Mouse (Mus musculus): Measurements from ENCODE around the gene Fat4. TPM values are rescaled to one million over a fixed set of nuclear protein-coding genes. Genes with fewer than 3 reads are reported as not detected.
A peak's percentile ranks its signal among the peaks of the same experiment; 100 is the strongest.

Gene Fat4
- polyA plus RNA-seq, 1 experiment, result 0.57 TPM

DNA sequence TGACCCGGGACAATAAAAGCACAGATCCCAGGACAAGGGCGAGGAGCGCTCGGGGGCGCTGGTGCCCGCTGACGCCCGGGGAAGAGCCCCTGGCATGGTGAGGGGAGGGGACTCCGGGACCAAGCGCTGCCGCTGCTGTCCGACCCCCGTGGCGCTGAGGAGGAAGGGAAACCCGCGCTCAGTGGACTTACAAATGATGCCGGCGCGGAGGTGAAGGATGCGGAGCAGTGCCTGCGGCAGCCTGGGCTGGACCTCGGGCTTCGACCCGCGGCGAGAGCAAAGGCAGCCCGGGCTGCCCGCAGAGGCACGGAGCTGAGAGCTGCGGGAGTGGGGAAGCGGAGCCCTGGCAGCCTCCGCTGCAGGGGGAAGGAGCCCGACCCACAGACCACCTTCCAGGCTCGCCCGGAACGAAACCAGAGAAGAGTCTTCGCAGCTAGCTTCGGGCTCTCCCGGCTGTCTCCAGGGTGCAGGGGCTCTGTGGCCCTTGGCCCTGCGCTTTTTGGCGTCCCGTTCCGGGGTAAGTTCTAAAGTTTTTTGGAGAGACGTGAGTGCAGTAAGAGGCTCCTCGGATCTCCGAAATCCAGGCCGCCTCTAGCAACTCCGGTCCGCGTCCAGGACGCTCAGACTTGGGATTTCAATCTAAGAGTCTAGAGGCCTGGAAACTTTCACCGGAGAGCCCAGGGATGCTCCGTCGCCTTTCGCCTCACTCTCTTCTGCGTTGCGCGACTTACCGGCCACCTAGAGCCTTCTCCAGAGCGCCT, 499 bp upstream of the Fat4 start:
- TF ChIP-seq POLR2A (IDR thresholded peaks at IDR 0.05; ENCODE audit: borderline replicate concordance, control insufficient read depth, low read depth, low read length) (no peak), CTCF (IDR thresholded peaks at IDR 0.05; ENCODE audit: control insufficient read depth, insufficient read depth, low read length) (no peak)
- Histone ChIP-seq H3K27ac (ENCODE audit: control insufficient read depth, insufficient read depth, low read depth, low read length, poor library complexity) (no peak overlapping the region; the same call in 1 of the 2 replicates), H3K4me3 (replicated peaks; ENCODE audit: control insufficient read depth, low read depth, low read length) (peak overlapping the region; percentile 45), H3K4me1 (ENCODE audit: control insufficient read depth, insufficient read depth, low read length) (no peaks in the 10 kb centered on the region)
- WGBS, result 1% methylated on average over 60 of the region's 60 CpGs

DNA sequence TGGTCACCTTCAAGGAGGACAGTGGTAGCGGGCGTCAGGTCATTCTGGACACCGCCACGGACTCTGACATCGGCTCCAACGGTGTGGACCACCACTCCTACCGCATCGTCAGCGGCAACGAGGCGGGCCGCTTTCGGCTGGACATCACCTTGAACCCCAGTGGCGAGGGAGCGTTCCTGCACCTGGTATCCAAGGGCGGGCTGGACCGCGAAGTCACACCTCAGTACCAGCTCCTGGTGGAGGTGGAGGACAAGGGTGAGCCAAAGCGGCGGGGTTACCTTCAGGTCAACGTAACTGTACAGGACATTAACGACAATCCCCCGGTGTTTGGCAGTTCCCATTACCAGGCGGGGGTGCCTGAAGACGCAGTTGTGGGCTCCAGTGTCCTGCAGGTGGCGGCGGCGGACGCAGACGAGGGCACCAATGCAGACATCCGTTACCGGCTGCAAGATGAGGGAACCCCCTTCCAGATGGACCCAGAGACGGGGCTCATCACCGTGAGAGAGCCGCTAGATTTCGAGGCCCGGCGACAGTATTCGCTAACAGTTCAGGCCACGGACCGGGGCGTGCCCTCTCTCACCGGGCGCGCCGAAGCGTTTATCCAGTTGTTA, 746 bp downstream of the Fat4 start:
- WGBS, result 2% methylated on average over 47 of the region's 47 CpGs
- Histone ChIP-seq H3K27ac (ENCODE audit: control insufficient read depth, insufficient read depth, low read depth, low read length, poor library complexity) (no peak overlapping the region), H3K4me3 (replicated peaks; ENCODE audit: control insufficient read depth, low read depth, low read length) (no peak overlapping the region), H3K4me1 (ENCODE audit: control insufficient read depth, insufficient read depth, low read length) (no peaks in the 10 kb centered on the region)
- no peak for TF ChIP-seq CTCF (IDR thresholded peaks at IDR 0.05; ENCODE audit: control insufficient read depth, insufficient read depth, low read length)
- TF ChIP-seq POLR2A (IDR thresholded peaks at IDR 0.05; ENCODE audit: borderline replicate concordance, control insufficient read depth, low read depth, low read length), result no peak

DNA sequence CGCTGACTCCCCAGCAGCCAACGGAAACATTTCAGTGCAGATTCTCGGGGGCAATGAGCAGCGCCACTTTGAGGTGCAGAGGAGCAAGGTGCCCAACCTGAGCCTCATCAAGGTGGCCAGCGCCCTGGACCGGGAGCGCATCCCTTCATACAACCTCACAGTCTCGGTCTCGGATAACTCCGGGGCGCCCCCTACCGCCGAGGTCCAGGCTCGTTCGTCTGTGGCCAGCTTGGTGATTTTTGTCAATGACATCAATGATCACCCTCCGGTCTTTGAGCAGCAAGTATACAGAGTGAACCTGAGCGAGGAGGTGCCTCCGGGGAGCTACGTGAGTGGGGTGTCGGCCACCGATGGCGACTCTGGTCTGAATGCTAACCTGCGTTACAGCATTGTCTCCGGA, 1.4 kb downstream of the Fat4 start:
- Histone ChIP-seq H3K4me3 (replicated peaks; ENCODE audit: control insufficient read depth, low read depth, low read length) (peak overlapping the region; percentile 0), H3K4me1 (ENCODE audit: control insufficient read depth, insufficient read depth, low read length) (no peaks in the 10 kb centered on the region), H3K27ac (ENCODE audit: control insufficient read depth, insufficient read depth, low read depth, low read length, poor library complexity) (no peak overlapping the region)
- TF ChIP-seq POLR2A (IDR thresholded peaks at IDR 0.05; ENCODE audit: borderline replicate concordance, control insufficient read depth, low read depth, low read length) (no peak), CTCF (IDR thresholded peaks at IDR 0.05; ENCODE audit: control insufficient read depth, insufficient read depth, low read length) (peak; percentile 4; the same call in 1 of the 2 replicates)
- WGBS, result 9% methylated on average over 24 of the region's 24 CpGs

DNA sequence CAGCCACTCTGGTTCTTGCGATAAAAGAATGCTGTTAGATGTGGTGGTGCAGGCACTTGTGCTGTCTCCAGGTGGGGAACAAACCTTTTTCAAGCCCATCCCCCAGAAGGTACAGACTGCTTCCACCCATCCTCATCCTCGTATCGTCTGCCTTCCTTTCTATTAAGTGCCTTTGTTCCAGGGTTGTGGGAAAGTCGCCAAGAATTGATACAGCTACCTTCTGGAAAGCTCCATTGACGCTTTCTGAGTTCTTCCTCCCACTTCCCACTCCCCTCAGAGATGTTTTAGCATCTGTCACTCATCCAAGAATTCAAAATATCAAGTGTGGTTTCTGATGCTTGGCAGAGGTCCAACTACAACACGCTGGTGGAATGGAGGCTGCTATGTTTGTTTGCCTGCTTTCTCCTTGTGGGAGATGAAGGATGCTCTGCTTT, 6.1 kb downstream of the Fat4 start:
- no peak overlapping the region for H3K27ac ChIP-seq (ENCODE audit: control insufficient read depth, insufficient read depth, low read depth, low read length, poor library complexity)
- H3K4me1 ChIP-seq (ENCODE audit: control insufficient read depth, insufficient read depth, low read length), result no peaks in the 10 kb centered on the region
- TF ChIP-seq POLR2A (IDR thresholded peaks at IDR 0.05; ENCODE audit: borderline replicate concordance, control insufficient read depth, low read depth, low read length) (no peak), CTCF (IDR thresholded peaks at IDR 0.05; ENCODE audit: control insufficient read depth, insufficient read depth, low read length) (no peak)
- no peak overlapping the region for H3K4me3 ChIP-seq (replicated peaks; ENCODE audit: control insufficient read depth, low read depth, low read length)
- WGBS, result 18% methylated on average over 6 of the region's 6 CpGs

DNA sequence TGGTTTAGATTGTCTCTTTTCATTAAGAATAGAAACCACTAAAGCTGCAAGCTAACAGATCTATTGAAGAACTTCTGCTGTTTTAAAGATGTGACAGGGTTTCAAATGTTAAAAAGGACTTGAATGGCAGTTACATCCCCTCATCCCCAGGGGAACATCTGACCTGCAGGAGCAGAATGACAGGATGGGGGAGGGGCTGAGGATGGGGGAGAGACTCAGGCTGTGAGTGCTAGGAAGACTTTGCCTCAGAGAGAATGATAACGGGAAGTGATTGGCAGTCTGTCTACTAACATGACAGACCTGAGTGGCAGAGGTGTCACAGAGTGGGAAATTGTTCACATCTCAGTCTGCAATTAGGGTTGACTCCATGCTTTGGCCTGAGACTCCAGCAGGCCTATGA, 14.1 kb downstream of the Fat4 start:
- H3K4me3 ChIP-seq (replicated peaks; ENCODE audit: control insufficient read depth, low read depth, low read length), result no peak overlapping the region
- TF ChIP-seq CTCF (IDR thresholded peaks at IDR 0.05; ENCODE audit: control insufficient read depth, insufficient read depth, low read length) (no peak), POLR2A (IDR thresholded peaks at IDR 0.05; ENCODE audit: borderline replicate concordance, control insufficient read depth, low read depth, low read length) (no peak)
- WGBS, result 78% methylated on average over 1 of the region's 1 CpGs
- no peak overlapping the region for H3K27ac ChIP-seq (ENCODE audit: control insufficient read depth, insufficient read depth, low read depth, low read length, poor library complexity)
- H3K4me1 ChIP-seq (ENCODE audit: control insufficient read depth, insufficient read depth, low read length), result no peaks in the 10 kb centered on the region

DNA sequence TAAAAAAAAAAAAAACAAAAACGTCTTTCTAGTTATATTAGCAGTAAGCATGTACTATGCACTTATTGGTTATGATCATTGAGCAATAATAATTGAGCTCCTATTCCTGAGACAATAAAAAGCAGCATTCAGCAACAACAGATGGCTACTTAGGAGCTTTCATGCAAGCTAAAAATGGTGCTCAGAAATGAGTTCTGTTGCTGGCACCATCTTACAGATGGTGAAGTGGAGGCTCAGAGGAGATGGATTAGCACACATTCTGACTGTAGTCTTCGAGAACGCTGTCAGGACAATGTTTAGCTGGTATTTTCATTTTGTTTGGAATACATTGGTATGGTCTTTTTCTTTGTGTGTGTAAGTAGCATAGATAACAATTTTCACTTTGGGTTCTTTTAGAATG, 20.1 kb downstream of the Fat4 start:
- Histone ChIP-seq H3K4me1 (ENCODE audit: control insufficient read depth, insufficient read depth, low read length) (no peaks in the 10 kb centered on the region), H3K4me3 (replicated peaks; ENCODE audit: control insufficient read depth, low read depth, low read length) (no peak overlapping the region), H3K27ac (ENCODE audit: control insufficient read depth, insufficient read depth, low read depth, low read length, poor library complexity) (no peak overlapping the region)
- WGBS, result 63% methylated on average over 3 of the region's 3 CpGs
- no peak for TF ChIP-seq POLR2A (IDR thresholded peaks at IDR 0.05; ENCODE audit: borderline replicate concordance, control insufficient read depth, low read depth, low read length)
- TF ChIP-seq CTCF (IDR thresholded peaks at IDR 0.05; ENCODE audit: control insufficient read depth, insufficient read depth, low read length), result no peak

DNA sequence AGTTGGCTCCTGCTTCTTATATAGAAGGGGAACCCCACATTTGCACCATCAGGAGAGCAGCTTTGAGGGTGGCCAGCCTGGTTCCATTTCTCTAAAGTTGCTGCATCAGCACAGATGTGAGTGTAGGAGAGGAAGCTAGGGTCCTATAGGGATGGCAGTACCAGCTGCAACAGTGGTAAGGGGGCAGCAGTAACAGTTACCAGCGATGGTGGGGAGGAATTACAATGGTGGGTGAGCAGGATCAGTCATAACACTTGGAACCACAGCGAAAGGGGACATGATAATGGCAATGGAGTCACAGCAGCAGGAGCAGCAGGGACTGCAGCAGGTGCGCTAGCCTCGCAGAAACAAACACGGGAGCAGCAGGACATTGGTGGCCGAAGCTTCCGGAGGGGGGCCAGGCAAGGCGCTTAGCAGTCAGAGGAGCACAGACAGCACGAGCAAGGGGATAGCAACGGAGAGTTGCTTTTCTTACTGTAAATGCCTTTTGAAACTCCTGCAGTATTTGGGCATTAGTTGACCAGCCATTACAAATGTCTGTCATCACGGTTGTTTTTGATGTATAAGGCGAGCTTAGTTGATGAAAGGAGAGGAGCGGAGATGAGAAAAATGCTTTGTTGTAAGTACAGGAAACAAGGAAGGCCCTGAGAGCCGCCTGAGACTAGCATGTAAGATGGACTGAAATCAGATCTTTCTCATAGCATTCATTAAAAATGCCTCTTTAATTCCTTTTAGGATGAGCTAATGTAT, 21.1 kb downstream of the Fat4 start:
- 60% methylated on average over 14 of the region's 14 CpGs for WGBS
- Histone ChIP-seq H3K4me3 (replicated peaks; ENCODE audit: control insufficient read depth, low read depth, low read length) (no peak overlapping the region), H3K27ac (ENCODE audit: control insufficient read depth, insufficient read depth, low read depth, low read length, poor library complexity) (no peak overlapping the region), H3K4me1 (ENCODE audit: control insufficient read depth, insufficient read depth, low read length) (no peaks in the 10 kb centered on the region)
- TF ChIP-seq CTCF (IDR thresholded peaks at IDR 0.05; ENCODE audit: control insufficient read depth, insufficient read depth, low read length) (no peak), POLR2A (IDR thresholded peaks at IDR 0.05; ENCODE audit: borderline replicate concordance, control insufficient read depth, low read depth, low read length) (no peak)
